Mouse (Mus musculus): ENCODE measurements at regions not wholly inside any gene's neighbourhood (a gene's known extent, or its start where the extent isn't known, plus 50 kb on each side); places are given as distances from the start of the nearest gene placed in this dataset.

DNA sequence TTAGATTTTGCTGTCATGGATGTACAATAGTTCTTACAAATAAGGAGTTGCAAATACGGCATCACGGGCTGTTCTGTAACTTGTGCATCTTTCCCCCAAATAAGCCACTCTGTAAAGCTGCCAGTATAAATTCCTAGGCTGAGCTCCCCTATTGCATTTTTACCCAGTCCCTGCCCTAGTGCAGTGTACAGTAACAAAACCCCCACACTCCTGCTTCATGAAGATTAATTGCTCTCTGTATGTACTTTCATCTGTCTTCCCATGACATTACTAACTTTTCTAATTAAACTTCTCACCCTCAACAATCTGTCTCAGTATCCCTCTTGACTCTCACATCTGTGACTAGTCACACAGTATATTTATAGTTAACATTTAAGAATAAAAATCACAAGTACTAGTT is 73.4 kb downstream of the Tm4sf1 start:
- no peak for DNase-seq (ENCODE audit: low read depth)
- TF ChIP-seq CTCF (IDR thresholded peaks at IDR 0.05; ENCODE audit: borderline replicate concordance, extremely low read depth, insufficient read depth, insufficient read length) (no peak), POLR2A (IDR thresholded peaks at IDR 0.05; ENCODE audit: borderline replicate concordance, extremely low read depth, insufficient read depth, insufficient read length, poor library complexity, severe bottlenecking) (no peak)

DNA sequence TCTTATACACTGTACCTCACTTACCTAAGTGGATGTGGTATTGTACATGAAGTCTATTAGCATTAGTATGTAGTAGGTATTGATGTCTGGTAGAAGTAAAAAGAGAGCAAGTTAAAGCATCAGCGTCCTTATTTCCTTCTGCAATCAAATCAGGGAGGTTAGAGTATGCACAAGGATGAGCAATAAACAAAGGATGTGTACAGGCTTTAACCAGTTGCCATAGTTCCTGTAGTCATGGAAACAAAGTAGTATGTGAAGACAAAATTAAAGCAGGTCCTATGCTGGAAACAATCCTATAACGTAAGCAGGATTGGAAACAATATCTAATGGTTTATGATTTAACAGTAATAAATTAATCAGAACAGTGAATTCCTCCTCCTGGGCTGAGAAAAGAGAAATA is 78.0 kb downstream of the Tm4sf1 start:
- TF ChIP-seq CTCF (IDR thresholded peaks at IDR 0.05; ENCODE audit: borderline replicate concordance, extremely low read depth, insufficient read depth, insufficient read length), result no peak
- TF ChIP-seq POLR2A (IDR thresholded peaks at IDR 0.05; ENCODE audit: borderline replicate concordance, extremely low read depth, insufficient read depth, insufficient read length, poor library complexity, severe bottlenecking), result no peak
- DNase-seq (ENCODE audit: low read depth), result peak; percentile 58

DNA sequence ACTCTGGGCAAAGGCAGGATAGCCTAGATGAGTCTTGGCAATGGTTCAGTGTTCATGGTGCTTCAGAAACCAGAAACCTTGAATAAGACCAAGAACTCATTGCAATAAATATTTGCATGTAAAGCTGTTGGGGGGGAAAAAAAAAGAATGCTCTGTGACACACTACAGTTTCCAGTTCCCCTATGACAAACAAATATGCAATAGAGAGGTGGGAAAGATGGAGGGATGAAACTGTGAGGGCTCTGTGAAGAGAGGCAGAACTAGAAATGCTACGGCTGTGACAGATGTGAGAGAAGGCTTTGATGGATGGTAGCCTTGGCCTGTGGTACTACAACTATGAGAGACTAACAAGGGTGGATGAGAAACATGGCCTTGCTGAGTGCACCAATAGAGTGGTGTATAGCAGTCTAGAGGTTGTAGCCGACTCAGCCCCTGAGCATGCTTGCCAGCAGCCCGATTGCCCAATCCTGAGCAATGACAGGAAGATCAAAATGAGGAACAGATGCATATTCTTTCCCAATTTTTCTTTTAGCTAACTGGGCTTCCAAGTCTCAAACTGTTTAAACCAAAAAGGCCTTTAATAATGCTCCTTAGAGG is 79.4 kb downstream of the Tm4sf1 start:
- no peak for DNase-seq (ENCODE audit: low read depth)
- no peak for TF ChIP-seq CTCF (IDR thresholded peaks at IDR 0.05; ENCODE audit: borderline replicate concordance, extremely low read depth, insufficient read depth, insufficient read length)
- TF ChIP-seq POLR2A (IDR thresholded peaks at IDR 0.05; ENCODE audit: borderline replicate concordance, extremely low read depth, insufficient read depth, insufficient read length, poor library complexity, severe bottlenecking), result no peak

DNA sequence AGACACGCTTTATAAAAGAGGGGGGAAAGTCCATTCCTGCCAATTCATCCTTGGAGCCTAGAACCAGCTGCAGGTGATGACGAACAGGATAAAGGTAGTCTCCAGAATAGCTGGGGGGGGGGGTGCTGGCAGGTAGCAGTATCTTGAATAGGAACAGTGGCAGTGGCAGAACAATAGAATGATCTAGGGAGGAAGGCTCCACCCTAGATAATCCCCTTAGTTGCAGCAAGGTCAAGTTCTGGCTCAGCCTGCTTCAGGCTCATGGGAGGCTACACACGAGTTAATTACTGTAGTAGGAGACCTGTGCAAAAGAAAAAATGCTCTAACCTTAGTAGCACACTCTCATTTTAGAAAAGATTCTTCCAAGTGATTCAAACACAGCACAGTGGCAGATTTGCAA is 83.4 kb downstream of the Tm4sf1 start:
- TF ChIP-seq POLR2A (IDR thresholded peaks at IDR 0.05; ENCODE audit: borderline replicate concordance, extremely low read depth, insufficient read depth, insufficient read length, poor library complexity, severe bottlenecking) (no peak), CTCF (IDR thresholded peaks at IDR 0.05; ENCODE audit: borderline replicate concordance, extremely low read depth, insufficient read depth, insufficient read length) (no peak)
- no peak for DNase-seq (ENCODE audit: low read depth)

DNA sequence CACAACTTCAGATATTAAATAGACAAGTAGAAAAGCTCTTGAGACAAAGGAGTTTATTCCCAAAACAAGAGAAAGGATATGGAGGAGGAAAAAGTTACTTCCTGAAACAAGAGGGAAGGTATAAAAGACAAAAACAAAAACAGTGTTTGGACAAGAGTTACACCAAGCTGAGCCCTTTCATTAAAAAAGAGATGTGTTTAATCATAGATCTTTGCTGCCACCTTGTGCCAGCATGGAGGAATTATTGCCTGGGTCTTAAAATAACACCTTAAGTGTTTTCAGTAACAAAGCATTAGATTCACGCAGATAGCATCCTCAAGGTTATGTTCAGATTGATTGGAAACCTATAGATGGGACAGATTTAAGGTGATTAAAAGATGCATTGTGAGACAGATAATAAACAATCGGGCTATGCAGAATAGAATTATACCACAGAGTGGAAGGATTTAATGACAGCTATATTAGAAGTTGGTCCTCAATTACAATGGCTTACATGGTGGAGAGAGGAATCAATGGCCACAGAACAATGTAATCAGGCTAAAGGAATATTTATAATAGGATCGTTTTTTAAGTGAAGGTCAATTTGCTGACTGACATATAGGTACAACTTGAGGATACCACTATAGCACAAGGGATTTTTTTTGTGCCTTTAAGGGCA is 97.6 kb downstream of the Tm4sf1 start:
- peak; percentile 94 for DNase-seq (ENCODE audit: low read depth)
- TF ChIP-seq POLR2A (IDR thresholded peaks at IDR 0.05; ENCODE audit: borderline replicate concordance, extremely low read depth, insufficient read depth, insufficient read length, poor library complexity, severe bottlenecking) (no peak), CTCF (IDR thresholded peaks at IDR 0.05; ENCODE audit: borderline replicate concordance, extremely low read depth, insufficient read depth, insufficient read length) (peak; percentile 52; the same call in 1 of the 2 replicates)

DNA sequence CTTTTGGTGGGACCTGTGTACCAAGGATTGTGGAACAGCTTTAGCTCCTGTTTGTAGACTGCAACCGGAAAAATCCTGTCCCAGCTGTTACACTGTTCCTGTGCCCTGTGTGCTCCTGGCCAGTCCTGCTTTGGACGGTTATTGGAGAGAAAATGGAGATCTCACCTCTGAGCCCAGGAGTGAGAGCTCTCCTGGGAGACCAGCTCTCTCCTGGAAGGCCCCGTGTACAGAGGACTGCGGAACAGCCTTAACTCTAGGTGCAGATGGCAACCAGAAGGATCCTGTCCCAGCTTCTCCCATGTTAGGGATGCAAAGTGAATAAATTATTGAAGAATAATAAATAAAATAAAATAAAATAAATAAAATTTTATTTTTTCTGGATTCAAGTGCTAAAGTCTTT is 98.4 kb downstream of the Tm4sf1 start:
- DNase-seq (ENCODE audit: low read depth), result no peak

DNA sequence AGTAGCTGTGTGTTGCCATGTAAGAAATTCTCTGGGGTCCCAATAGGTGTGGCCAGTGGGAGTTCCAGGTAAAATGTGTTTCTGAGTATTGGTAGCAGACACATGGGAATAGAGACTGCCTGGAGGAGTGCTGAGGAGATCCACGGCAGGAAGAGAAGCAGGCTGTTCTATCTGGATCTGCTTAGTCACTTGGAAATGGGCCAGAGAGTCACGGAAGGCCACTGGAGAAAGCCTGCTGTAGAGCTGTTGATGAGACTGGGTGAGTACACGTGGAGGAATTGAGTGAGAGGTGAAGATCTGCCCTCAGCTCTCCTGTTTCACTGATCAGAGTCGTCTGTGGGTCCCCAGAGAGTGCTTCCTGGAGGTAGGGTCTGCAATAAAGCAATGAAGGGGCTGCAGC is 120.2 kb downstream of the Tm4sf1 start:
- DNase-seq (ENCODE audit: low read depth), result peak; percentile 4
- no peak for TF ChIP-seq POLR2A (IDR thresholded peaks at IDR 0.05; ENCODE audit: borderline replicate concordance, extremely low read depth, insufficient read depth, insufficient read length, poor library complexity, severe bottlenecking)
- no peak for TF ChIP-seq CTCF (IDR thresholded peaks at IDR 0.05; ENCODE audit: borderline replicate concordance, extremely low read depth, insufficient read depth, insufficient read length)

More for the DNA sequence above, 98.4 kb downstream of the Tm4sf1 start:
- TF ChIP-seq CTCF (IDR thresholded peaks at IDR 0.05; ENCODE audit: borderline replicate concordance, extremely low read depth, insufficient read depth, insufficient read length) (no peak), POLR2A (IDR thresholded peaks at IDR 0.05; ENCODE audit: borderline replicate concordance, extremely low read depth, insufficient read depth, insufficient read length, poor library complexity, severe bottlenecking) (no peak)

DNA sequence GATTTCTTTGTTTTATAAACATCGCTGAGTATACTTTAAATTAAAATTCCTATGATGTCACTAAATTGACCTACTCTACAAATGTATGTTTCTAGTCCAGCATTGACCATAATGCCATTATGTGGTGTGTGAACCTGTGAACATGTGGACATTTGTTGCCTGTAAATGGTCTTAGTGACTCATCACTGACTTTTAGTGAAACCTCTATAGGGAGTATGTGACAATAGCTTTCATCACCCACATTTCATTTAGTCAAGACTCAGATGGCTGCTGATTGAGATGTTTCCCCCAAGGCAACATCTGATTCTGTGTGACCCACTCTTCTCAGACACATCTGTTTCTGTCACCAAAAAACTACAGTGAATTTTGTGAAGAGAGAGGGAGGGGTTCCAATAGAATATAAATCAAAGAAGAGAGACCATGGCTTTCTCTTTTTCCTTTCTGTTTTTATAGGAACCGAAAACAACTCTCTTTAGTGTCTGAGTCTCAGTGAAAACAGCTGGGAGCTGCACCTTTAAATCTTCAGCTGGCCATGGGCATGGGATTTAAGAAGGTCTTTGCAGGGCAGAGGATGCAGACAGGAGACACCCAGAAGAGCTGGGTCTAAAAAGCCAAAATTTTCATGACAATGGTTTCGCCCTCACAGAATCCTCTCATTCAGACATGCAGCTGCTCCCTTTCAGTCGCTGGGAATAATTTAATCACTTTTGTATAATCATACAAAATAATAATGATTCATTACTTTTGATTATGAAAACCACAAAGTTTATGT is 148.4 kb downstream of the Tm4sf1 start:
- TF ChIP-seq POLR2A (IDR thresholded peaks at IDR 0.05; ENCODE audit: borderline replicate concordance, extremely low read depth, insufficient read depth, insufficient read length, poor library complexity, severe bottlenecking) (no peak), CTCF (IDR thresholded peaks at IDR 0.05; ENCODE audit: borderline replicate concordance, extremely low read depth, insufficient read depth, insufficient read length) (no peak)
- peak; percentile 54 for DNase-seq (ENCODE audit: low read depth)

DNA sequence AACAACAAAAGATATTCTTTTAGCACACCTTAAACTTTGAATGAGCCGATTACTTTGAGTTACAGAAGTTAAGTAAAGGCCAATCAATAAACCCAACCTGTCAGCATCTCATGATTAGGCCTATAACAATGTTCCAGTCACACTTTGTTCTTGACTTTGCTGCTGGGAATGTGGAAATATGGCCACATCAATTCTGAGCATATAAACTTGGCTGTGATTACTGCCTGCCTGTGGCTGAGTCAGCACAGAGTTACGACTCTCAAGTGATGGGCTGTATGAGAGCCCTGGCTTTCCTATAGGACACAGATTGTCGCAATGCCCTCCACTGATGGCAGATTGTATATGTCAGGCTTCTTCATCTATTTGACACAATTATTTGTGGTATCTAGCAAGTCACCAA is 152.6 kb downstream of the Tm4sf1 start:
- DNase-seq (ENCODE audit: low read depth), result no peak
- TF ChIP-seq POLR2A (IDR thresholded peaks at IDR 0.05; ENCODE audit: borderline replicate concordance, extremely low read depth, insufficient read depth, insufficient read length, poor library complexity, severe bottlenecking) (no peak), CTCF (IDR thresholded peaks at IDR 0.05; ENCODE audit: borderline replicate concordance, extremely low read depth, insufficient read depth, insufficient read length) (no peak)

DNA sequence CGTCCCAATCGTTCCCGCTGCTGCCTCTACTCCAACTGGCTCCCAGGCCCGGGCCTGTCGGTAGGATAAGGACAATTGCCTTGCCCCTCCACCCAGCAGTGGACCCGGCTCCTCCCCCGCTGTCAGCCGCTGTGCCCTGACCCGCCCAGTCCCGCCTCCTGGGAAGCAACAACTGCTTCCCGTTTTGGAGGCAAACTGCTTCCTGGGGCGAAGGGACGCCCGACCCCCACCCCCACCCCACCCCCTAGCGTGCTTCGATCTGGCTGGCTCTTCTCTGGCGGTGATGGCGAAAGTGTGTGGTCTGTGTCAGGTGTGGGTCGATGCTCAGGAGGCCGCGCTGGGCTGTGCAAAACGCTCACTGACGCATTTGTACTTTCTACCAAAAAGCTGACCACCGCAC is 164.9 kb downstream of the Tm4sf1 start:
- TF ChIP-seq POLR2A (IDR thresholded peaks at IDR 0.05; ENCODE audit: borderline replicate concordance, extremely low read depth, insufficient read depth, insufficient read length, poor library complexity, severe bottlenecking), result no peak
- TF ChIP-seq CTCF (IDR thresholded peaks at IDR 0.05; ENCODE audit: borderline replicate concordance, extremely low read depth, insufficient read depth, insufficient read length), result no peak
- peak; percentile 52 for DNase-seq (ENCODE audit: low read depth)

DNA sequence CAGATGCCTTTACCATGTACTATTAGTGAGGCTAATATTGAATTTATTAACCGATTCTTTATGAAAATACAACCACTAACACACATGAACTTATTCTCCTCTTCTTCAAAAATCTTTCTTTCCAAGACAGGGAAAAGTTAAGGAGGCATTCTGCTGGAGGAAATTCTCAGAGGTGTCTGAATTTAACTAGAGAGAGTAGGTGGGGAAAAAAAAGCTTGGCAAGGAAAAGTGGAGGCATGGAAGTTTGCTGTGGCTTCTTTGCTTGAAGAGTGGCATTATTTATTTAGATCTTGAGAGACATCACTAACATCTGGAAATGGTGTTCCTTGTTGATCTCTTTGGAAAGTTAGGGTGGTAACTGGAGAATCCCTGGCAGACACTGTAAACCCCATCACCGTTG is 173.2 kb downstream of the Tm4sf1 start:
- DNase-seq (ENCODE audit: low read depth), result no peak
- TF ChIP-seq CTCF (IDR thresholded peaks at IDR 0.05; ENCODE audit: borderline replicate concordance, extremely low read depth, insufficient read depth, insufficient read length), result no peak
- no peak for TF ChIP-seq POLR2A (IDR thresholded peaks at IDR 0.05; ENCODE audit: borderline replicate concordance, extremely low read depth, insufficient read depth, insufficient read length, poor library complexity, severe bottlenecking)
